ENCODE assay signal across 23 mouse cellular contexts in the genomic region with DNA sequence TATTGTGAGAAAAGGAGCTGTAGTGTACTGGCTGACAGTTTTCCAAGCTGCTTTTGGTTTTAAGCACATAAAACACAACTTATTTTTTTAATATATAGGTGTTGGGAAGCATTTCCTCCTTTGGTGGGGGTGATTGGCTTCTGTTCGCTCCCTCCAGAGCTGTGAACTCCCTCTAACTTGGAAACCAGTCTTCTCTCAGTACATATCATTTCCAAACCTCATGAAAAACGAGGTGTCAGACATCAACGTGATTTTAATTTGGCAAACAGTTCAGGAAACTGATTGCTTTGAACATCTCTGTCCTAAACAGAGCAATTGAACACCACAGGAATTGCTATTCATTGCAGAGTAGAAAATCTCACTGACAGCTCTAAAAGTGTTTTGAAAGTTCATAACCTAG.
DNase-seq lines count a peak whose midpoint lies in the region; ATAC-seq and TF ChIP-seq lines count a peak whose summit lies in the region.
"Had no signal": no experiment of that assay in that cellular context is flagged by ENCODE, and none has a peak within 500 bp of the region (broad histone marks: within the 10 kb centered on the region; RNA-seq: fewer than 3 reads in every experiment).

No protein-coding gene starts in this region.

- TF ChIP-seq POLR2A in embryonic fibroblast, embryonic 13.5 days (IDR thresholded peaks at IDR 0.05; ENCODE audit: low read depth, low read length), result no peak

- H3K4me2 ChIP-seq in forebrain, embryonic 16.5 days (ENCODE audit: low read length), result no peak overlapping the region
- H3K4me2 ChIP-seq in lung, postnatal 0 days (replicated peaks; ENCODE audit: low read depth, low read length), result no peak overlapping the region
- no peak overlapping the region for H3K4me2 ChIP-seq in midbrain, embryonic 13.5 days (replicated peaks)
- H3K4me2 ChIP-seq: forebrain, embryonic 12.5 days; heart, embryonic 11.5 days; hindbrain, embryonic 12.5 days; hindbrain, embryonic 15.5 days had no signal

- no peak for TF ChIP-seq CTCF in lung, postnatal 0 days (IDR thresholded peaks at IDR 0.05)
- no peak for TF ChIP-seq CTCF in embryonic fibroblast, embryonic 13.5 days (IDR thresholded peaks at IDR 0.05; ENCODE audit: borderline replicate concordance, insufficient read depth, low read length)

- H3K27ac ChIP-seq in forebrain, embryonic 16.5 days (ENCODE audit: low read length), result no peak overlapping the region; the same call in 1 of the 2 replicates
- no peak overlapping the region for H3K27ac ChIP-seq in forebrain, embryonic 10.5 days
- H3K27ac ChIP-seq in lung, postnatal 0 days (ENCODE audit: low read length), result no peak overlapping the region
- peak overlapping the region; percentile 76 for H3K27ac ChIP-seq in embryonic fibroblast, embryonic 13.5 days (ENCODE audit: insufficient read depth, low read length)
- no peak overlapping the region for H3K27ac ChIP-seq in midbrain, embryonic 13.5 days
- H3K27ac ChIP-seq: forebrain, embryonic 12.5 days; gastrocnemius, adult 2 months; hindbrain, embryonic 12.5 days; hindbrain, embryonic 15.5 days had no signal

- no peaks in the 10 kb centered on the region for H3K27me3 ChIP-seq in forebrain, embryonic 16.5 days (replicated peaks; ENCODE audit: control insufficient read depth, insufficient read depth, low read length)
- no peaks in the 10 kb centered on the region for H3K27me3 ChIP-seq in forebrain, embryonic 10.5 days (ENCODE audit: poor library complexity, severe bottlenecking)
- H3K27me3 ChIP-seq in lung, postnatal 0 days (replicated peaks; ENCODE audit: insufficient read depth, low read length), result no peaks in the 10 kb centered on the region
- H3K27me3 ChIP-seq in midbrain, embryonic 13.5 days, result no peaks in the 10 kb centered on the region
- H3K27me3 ChIP-seq: CH12.LX; forebrain, embryonic 12.5 days; hindbrain, embryonic 12.5 days; hindbrain, embryonic 15.5 days had no signal

- no peaks in the 10 kb centered on the region for H3K36me3 ChIP-seq in forebrain, embryonic 16.5 days (ENCODE audit: control insufficient read depth, insufficient read depth)
- no peaks in the 10 kb centered on the region for H3K36me3 ChIP-seq in forebrain, embryonic 10.5 days (replicated peaks)
- no peaks in the 10 kb centered on the region for H3K36me3 ChIP-seq in lung, postnatal 0 days (ENCODE audit: insufficient read depth, low read length)
- H3K36me3 ChIP-seq in midbrain, embryonic 13.5 days, result no peaks in the 10 kb centered on the region
- H3K36me3 ChIP-seq: forebrain, embryonic 12.5 days; G1E; hindbrain, embryonic 12.5 days; hindbrain, embryonic 15.5 days had no signal

- no peak for TF ChIP-seq EP300 in lung, postnatal 0 days (IDR thresholded peaks at IDR 0.05)

- no peak overlapping the region for H3K4me3 ChIP-seq in forebrain, embryonic 16.5 days (replicated peaks; ENCODE audit: low read length)
- H3K4me3 ChIP-seq in forebrain, embryonic 10.5 days, result no peak overlapping the region
- no peak overlapping the region for H3K4me3 ChIP-seq in lung, postnatal 0 days (ENCODE audit: low read depth, low read length)
- no peak overlapping the region for H3K4me3 ChIP-seq in embryonic fibroblast, embryonic 13.5 days (ENCODE audit: insufficient read depth, low read length)
- H3K4me3 ChIP-seq in midbrain, embryonic 13.5 days (replicated peaks), result no peak overlapping the region
- H3K4me3 ChIP-seq: forebrain, embryonic 12.5 days; gastrocnemius, adult 2 months; hindbrain, embryonic 12.5 days; hindbrain, embryonic 15.5 days had no signal

- 50% methylated on average over 3 of the region's 3 CpGs for WGBS in forebrain, embryonic 16.5 days
- 61% methylated on average over 3 of the region's 3 CpGs for WGBS in forebrain, embryonic 10.5 days
- WGBS in lung, postnatal 0 days, result 39% methylated on average over 3 of the region's 3 CpGs
- 60% methylated on average over 3 of the region's 3 CpGs for WGBS in midbrain, embryonic 13.5 days

- ATAC-seq in forebrain, embryonic 16.5 days, result peak; percentile 75
- no peak for ATAC-seq in lung, postnatal 0 days
- ATAC-seq in midbrain, embryonic 13.5 days, result no peak
- ATAC-seq: Patski had no signal

- H3K4me1 ChIP-seq in forebrain, embryonic 16.5 days (replicated peaks; ENCODE audit: control insufficient read depth, insufficient read depth, low read length), result no peaks in the 10 kb centered on the region
- no peaks in the 10 kb centered on the region for H3K4me1 ChIP-seq in forebrain, embryonic 10.5 days
- no peaks in the 10 kb centered on the region for H3K4me1 ChIP-seq in lung, postnatal 0 days (ENCODE audit: insufficient read depth, low read depth, low read length)
- H3K4me1 ChIP-seq in embryonic fibroblast, embryonic 13.5 days (ENCODE audit: control insufficient read depth, insufficient read depth, low read length), result peaks cover 7% of the 10 kb centered on the region
- no peaks in the 10 kb centered on the region for H3K4me1 ChIP-seq in midbrain, embryonic 13.5 days (replicated peaks)
- H3K4me1 ChIP-seq: forebrain, embryonic 12.5 days; hindbrain, embryonic 12.5 days; hindbrain, embryonic 15.5 days had no signal

- no peaks in the 10 kb centered on the region for H3K9me3 ChIP-seq in forebrain, embryonic 16.5 days (ENCODE audit: control insufficient read depth, low read length)
- no peaks in the 10 kb centered on the region for H3K9me3 ChIP-seq in forebrain, embryonic 10.5 days
- H3K9me3 ChIP-seq in lung, postnatal 0 days (ENCODE audit: low read length), result no peaks in the 10 kb centered on the region
- no peaks in the 10 kb centered on the region for H3K9me3 ChIP-seq in midbrain, embryonic 13.5 days
- H3K9me3 ChIP-seq: forebrain, embryonic 12.5 days; G1E; hindbrain, embryonic 12.5 days; hindbrain, embryonic 15.5 days had no signal

- no peak overlapping the region for H3K9ac ChIP-seq in forebrain, embryonic 16.5 days (replicated peaks; ENCODE audit: low read depth, low read length)
- H3K9ac ChIP-seq in lung, postnatal 0 days (replicated peaks; ENCODE audit: low read depth), result no peak overlapping the region
- no peak overlapping the region for H3K9ac ChIP-seq in midbrain, embryonic 13.5 days (replicated peaks)
- H3K9ac ChIP-seq: forebrain, embryonic 12.5 days; hindbrain, embryonic 12.5 days; hindbrain, embryonic 15.5 days had no signal

- no peak for DNase-seq in forebrain, embryonic 10.5 days (ENCODE audit: extremely low spot score, low spot score)
- peak; percentile 7 for DNase-seq in lung, postnatal 10 days
- no peak for DNase-seq in lung, postnatal 0 days (ENCODE audit: low spot score)
- peak; percentile 43 for DNase-seq in brain, adult 2 months (ENCODE audit: low read depth, low spot score)
- DNase-seq: adrenal gland, postnatal 10 days; adrenal gland, postnatal 36 days; B cell, adult 2 months; cerebellum, adult 18-20 months; cerebellum, adult 9-10 months; cerebellum, postnatal 14 days; gastrocnemius, adult 2 months; gastrocnemius, postnatal 14 days; heart, adult 11 months had no signal

Comparison
In these comparisons a context has a peak if more than half of its experiments do, and no peak if none do; other contexts are left out.
1. DNase-seq: peak in lung, postnatal 10 days (single experiment) and brain, adult 2 months (single experiment); none in forebrain, embryonic 10.5 days (single experiment) and lung, postnatal 0 days (single experiment).